ENCODE assay signal across 13 mouse cellular contexts in the genomic region with DNA sequence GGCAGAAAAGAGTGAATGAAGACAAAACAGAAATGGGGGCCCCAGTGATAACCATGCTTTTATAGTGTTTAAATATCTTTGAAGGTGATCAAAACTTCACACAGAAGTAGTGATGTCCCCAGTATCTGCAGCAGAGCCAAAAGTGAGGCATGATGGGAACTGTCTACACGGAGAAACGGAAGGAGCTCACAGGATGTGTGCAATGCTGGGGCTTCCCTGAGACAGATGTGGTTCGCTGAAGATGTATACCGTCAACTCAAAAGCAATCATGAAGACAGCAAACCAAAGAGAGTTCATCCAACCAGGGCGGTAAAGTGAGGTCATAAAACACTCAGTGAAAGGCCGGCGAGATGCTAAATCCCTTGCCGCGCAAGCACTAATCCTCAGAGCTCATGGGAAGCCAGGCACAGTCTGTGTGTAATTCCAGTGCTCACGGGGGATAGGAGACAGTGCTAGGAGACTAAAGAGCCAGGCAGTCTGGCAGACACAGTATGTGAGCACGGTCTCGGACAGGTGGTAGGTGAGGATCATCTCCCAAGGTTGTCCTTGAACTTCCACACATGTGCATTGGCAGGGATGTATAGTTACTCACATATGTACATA.
DNase-seq lines count a peak whose midpoint lies in the region; ATAC-seq and TF ChIP-seq lines count a peak whose summit lies in the region.
"Had no signal": no experiment of that assay in that cellular context is flagged by ENCODE, and none has a peak within 500 bp of the region (broad histone marks: within the 10 kb centered on the region; RNA-seq: fewer than 3 reads in every experiment).

No protein-coding gene starts in this region.

- H3K4me2 ChIP-seq in neural tube, embryonic 11.5 days (ENCODE audit: low read depth), result no peak overlapping the region
- H3K4me2 ChIP-seq in forebrain, embryonic 11.5 days (ENCODE audit: low read depth, low read length, severe bottlenecking), result peak overlapping the region; percentile 33; the same call in 1 of the 2 replicates
- no peak overlapping the region for H3K4me2 ChIP-seq in intestine, embryonic 16.5 days (ENCODE audit: low read depth, low read length)

- peaks cover 35% of the 10 kb centered on the region for H3K4me1 ChIP-seq in neural tube, embryonic 11.5 days (ENCODE audit: control insufficient read depth, insufficient read depth, low read length)
- peaks cover 24% of the 10 kb centered on the region for H3K4me1 ChIP-seq in forebrain, embryonic 11.5 days (replicated peaks; ENCODE audit: control insufficient read depth, insufficient read depth, low read length)
- H3K4me1 ChIP-seq in intestine, embryonic 16.5 days (ENCODE audit: control insufficient read depth, insufficient read depth, low read length), result peaks cover 15% of the 10 kb centered on the region

- no peaks in the 10 kb centered on the region for H3K27me3 ChIP-seq in neural tube, embryonic 11.5 days (ENCODE audit: control insufficient read depth, insufficient read depth, low read length)
- H3K27me3 ChIP-seq in forebrain, embryonic 11.5 days (ENCODE audit: control insufficient read depth, insufficient read depth, low read length), result no peaks in the 10 kb centered on the region
- H3K27me3 ChIP-seq in intestine, embryonic 16.5 days (replicated peaks; ENCODE audit: control insufficient read depth, insufficient read depth, low read length), result no peaks in the 10 kb centered on the region

- WGBS in neural tube, embryonic 11.5 days, result 27% methylated on average over 12 of the region's 12 CpGs
- WGBS in forebrain, embryonic 11.5 days, result 30% methylated on average over 12 of the region's 12 CpGs
- 40% methylated on average over 12 of the region's 12 CpGs for WGBS in intestine, embryonic 16.5 days

- H3K4me3 ChIP-seq in neural tube, embryonic 11.5 days (ENCODE audit: low read depth, low read length), result no peak overlapping the region
- no peak overlapping the region for H3K4me3 ChIP-seq in forebrain, embryonic 11.5 days (ENCODE audit: low read depth, low read length)
- no peak overlapping the region for H3K4me3 ChIP-seq in intestine, embryonic 16.5 days (ENCODE audit: low read length)
- H3K4me3 ChIP-seq in gastrocnemius, adult 2 months, result no peak overlapping the region
- H3K4me3 ChIP-seq: erythroblast, embryonic 14.5 days had no signal

- no peak for DNase-seq in neural tube, embryonic 11.5 days (ENCODE audit: low spot score)
- DNase-seq in neural tube, embryonic 10.5 days (ENCODE audit: extremely low spot score, low spot score), result no peak
- peak; percentile 59 for DNase-seq in forebrain, embryonic 11.5 days (ENCODE audit: low spot score)
- peak; percentile 31 for DNase-seq in retina, postnatal 7 days (ENCODE audit: low read depth, low spot score)
- DNase-seq in layer of hippocampus, adult 18-20 months (ENCODE audit: low spot score in 2 of 2), result no peak
- no peak for DNase-seq in right cerebral cortex, adult 2 months (ENCODE audit: low spot score in 2 of 2)
- no peak for DNase-seq in gastrocnemius, adult 2 months
- DNase-seq: cerebellum, adult 11-12 months; kidney, adult 8-10 months; lung, adult 2 months; right cerebral cortex, postnatal 4 days had no signal

- no peak for ATAC-seq in neural tube, embryonic 11.5 days (ENCODE audit: insufficient read depth, low FRiP score, low TSS enrichment)
- no peak for ATAC-seq in forebrain, embryonic 11.5 days (replicated peaks; ENCODE audit: low FRiP score)
- ATAC-seq in intestine, embryonic 16.5 days, result peak; percentile 32; the same call in 1 of the 2 replicates

- TF ChIP-seq CTCF in gastrocnemius, adult 2 months (IDR thresholded peaks at IDR 0.05), result no peak

- H3K36me3 ChIP-seq in neural tube, embryonic 11.5 days (ENCODE audit: control insufficient read depth, insufficient read depth, low read length), result no peaks in the 10 kb centered on the region
- H3K36me3 ChIP-seq in forebrain, embryonic 11.5 days (ENCODE audit: control insufficient read depth, insufficient read depth, low read length), result no peaks in the 10 kb centered on the region
- no peaks in the 10 kb centered on the region for H3K36me3 ChIP-seq in intestine, embryonic 16.5 days (ENCODE audit: control insufficient read depth, insufficient read depth, low read length)

- H3K27ac ChIP-seq in neural tube, embryonic 11.5 days (ENCODE audit: low read depth, low read length), result 0 out of 2 replicates have a peak overlapping the region, but pooled peaks have one; percentile 30
- peak overlapping the region; percentile 91; the same call in 1 of the 2 replicates for H3K27ac ChIP-seq in forebrain, embryonic 11.5 days (ENCODE audit: low read depth, low read length)
- no peak overlapping the region for H3K27ac ChIP-seq in intestine, embryonic 16.5 days (ENCODE audit: low read length)
- no peak overlapping the region for H3K27ac ChIP-seq in gastrocnemius, adult 2 months

- no peaks in the 10 kb centered on the region for H3K9me3 ChIP-seq in neural tube, embryonic 11.5 days (ENCODE audit: control insufficient read depth, low read length)
- H3K9me3 ChIP-seq in forebrain, embryonic 11.5 days (ENCODE audit: control insufficient read depth, low read length), result no peaks in the 10 kb centered on the region
- H3K9me3 ChIP-seq in intestine, embryonic 16.5 days (ENCODE audit: control insufficient read depth, low read length), result no peaks in the 10 kb centered on the region

- H3K9ac ChIP-seq in neural tube, embryonic 11.5 days (ENCODE audit: low read length), result no peak overlapping the region
- no peak overlapping the region for H3K9ac ChIP-seq in forebrain, embryonic 11.5 days (ENCODE audit: low read length)
- H3K9ac ChIP-seq in intestine, embryonic 16.5 days (ENCODE audit: low read depth, low read length), result no peak overlapping the region

- intact Hi-C loops in gastrocnemius, adult 2 months (cut with DNase I), result no loop called here

Comparison
In these comparisons a context has a peak if more than half of its experiments do, and no peak if none do; other contexts are left out.
1. DNase-seq: peak in forebrain, embryonic 11.5 days (single experiment) and retina, postnatal 7 days (single experiment); none in neural tube, embryonic 11.5 days (single experiment), neural tube, embryonic 10.5 days (single experiment), layer of hippocampus, adult 18-20 months (0 of 2), right cerebral cortex, adult 2 months (0 of 2) and gastrocnemius, adult 2 months (single experiment).
2. H3K27ac ChIP-seq: peak in neural tube, embryonic 11.5 days (single experiment) and forebrain, embryonic 11.5 days (single experiment); none in intestine, embryonic 16.5 days (single experiment) and gastrocnemius, adult 2 months (single experiment).